Mouse (Mus musculus): ENCODE data around the gene Vangl1.

Vangl1 gene

DNA sequence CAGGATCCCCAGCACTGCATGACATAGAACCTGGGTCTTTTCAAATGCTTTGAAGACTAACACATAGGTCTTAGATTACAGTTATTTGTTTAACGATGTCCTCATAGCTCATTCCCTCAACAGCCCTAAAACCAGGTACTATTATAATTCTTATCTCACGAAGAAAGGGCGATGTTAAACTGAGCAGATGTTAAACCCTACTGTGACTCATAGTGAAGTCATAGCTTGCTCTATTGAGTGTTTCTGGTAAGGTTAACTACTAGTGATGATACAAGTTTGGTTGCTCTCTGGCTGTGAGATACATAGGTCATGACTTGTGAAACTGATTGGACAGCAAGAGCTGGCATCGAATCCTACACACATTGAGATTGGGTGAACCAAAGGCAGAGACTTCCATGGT is 61.5 kb downstream of the Vangl1 start:
- DNase-seq (ENCODE audit: low read depth): no peak

DNA sequence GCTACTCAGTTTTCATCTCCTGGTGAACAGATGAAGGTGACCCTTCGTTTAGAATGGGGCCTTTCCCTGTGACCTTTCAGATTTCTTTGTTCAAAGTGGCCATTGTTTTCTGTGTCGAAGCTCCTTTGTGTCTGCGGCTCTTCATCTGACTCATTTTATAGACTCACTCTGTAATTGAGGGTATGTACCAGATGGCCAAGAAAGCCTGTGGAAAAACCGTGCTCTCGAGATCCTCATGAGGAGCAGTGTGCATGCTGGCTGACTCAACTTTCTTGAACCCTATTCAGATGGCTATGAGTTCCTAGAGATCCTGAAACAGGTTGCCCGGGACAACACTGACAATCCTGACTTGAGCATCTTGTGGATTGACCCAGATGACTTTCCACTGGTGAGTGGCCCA is 62.6 kb downstream of the Vangl1 start:
- DNase-seq (ENCODE audit: low read depth): no peak

DNA sequence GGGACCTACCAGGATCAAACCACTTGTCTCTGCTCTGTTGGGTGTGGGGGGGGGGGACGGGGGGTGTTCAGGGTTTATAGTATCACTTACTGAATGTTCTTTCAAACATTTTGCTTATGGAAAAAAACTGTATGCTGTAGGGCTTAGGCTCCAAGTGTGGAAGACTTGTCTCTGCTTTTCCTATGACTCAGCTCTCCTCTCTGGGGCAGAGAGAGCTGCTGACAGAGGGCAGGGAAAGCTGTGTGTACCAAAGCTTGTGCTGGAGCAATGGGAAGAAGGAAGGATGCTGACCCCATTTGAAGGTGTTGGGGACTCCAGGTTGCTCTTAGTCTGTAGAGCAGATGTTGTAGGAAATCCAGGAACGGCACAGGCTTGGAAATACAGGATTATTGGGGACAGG is 63.0 kb downstream of the Vangl1 start:
- DNase-seq (ENCODE audit: low read depth): no peak

DNA sequence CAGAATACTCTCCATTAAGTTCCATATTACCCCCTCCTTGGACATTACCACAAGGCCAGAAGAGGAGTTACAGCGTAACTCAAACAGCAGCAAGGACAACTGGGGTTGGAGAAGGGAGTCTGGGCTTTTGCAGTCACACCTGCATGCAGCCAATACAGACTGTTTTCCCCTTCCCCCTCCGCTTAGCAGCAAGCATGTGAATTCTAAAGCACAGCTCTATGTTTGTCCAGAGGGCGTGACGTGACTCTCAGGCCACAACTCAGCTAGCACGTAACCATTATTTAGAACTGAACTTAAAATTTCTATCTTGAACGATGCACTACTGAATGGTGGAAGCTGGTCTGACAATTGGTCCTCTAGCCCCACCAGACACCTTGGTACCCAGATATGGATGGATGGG is 63.9 kb downstream of the Vangl1 start:
- DNase-seq (ENCODE audit: low read depth): no peak

DNA sequence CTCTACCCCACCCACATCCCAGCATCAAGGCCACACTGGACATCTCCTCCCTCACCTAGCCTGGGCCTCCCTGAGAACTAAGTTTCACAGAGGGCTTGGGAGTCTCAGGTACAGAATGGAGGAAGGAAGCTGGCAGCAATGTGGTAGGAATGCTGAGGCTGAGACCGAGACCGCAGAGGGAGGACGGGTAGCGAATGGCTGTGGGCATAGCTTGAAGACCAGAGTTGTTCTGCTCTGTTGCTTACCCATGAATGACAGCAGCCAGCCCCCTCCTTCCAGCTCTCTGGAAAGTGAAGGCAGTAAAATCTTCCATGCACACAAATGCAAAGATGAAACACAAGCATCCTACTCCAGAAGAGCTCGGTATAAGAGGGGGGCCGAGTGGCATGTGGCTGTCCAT is 65.6 kb downstream of the Vangl1 start:
- DNase-seq (ENCODE audit: low read depth): no peak

DNA sequence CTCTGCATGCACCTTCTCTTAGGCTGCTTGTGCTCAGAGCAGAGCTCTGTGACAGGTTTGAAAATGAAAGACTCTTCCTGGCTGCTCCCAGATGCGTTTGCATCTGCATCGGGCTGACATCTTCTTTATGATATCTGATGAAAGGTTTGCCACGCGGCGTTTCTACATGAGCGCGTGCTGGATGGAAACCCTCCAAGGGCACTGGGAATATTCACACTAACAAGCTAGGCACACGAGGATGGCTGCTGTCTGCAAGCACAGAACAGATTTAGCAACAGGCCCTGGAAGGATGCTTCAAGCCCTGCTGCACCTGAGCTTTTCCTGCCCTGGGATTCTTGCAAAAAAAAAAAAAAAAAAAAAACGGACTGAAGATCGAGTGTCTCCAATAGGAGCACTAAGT is 67.3 kb downstream of the Vangl1 start:
- DNase-seq (ENCODE audit: low read depth): no peak

DNA sequence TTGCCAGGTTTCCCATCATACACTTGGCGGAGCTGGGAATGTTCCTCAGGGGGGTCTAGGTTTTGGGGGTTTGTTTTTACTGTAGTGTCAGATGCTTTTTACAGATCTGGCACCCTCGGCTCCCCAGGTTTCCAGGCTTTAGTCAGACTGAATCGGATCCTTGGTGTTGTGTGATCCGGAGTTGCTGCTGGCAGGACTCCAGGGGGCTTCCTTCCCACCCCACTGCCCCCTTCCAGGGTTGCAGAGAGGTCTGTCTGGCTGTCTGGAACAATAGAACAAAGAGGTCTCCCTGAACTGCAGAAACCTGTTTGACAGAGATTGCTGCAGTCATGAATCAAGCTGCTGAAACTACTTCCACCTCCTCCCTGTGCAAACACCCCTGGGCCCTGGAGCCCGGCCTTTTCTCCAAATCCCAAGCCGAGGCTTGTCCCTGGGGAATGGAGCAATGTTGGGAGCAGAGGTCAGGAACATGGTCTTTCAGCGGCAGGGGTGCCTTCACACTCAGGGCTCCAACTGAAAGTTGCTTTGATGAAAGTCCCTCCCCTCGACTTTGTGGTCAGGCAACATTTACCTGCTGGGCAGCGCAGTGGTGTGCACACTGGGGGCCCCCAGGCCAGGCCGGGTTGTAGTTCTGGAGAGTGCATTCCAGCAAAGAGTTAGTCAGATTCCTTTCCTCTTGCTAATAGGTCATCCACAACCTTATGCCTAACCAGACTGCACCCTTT is 68.9 kb downstream of the Vangl1 start:
- no peak for DNase-seq (ENCODE audit: low read depth)

DNA sequence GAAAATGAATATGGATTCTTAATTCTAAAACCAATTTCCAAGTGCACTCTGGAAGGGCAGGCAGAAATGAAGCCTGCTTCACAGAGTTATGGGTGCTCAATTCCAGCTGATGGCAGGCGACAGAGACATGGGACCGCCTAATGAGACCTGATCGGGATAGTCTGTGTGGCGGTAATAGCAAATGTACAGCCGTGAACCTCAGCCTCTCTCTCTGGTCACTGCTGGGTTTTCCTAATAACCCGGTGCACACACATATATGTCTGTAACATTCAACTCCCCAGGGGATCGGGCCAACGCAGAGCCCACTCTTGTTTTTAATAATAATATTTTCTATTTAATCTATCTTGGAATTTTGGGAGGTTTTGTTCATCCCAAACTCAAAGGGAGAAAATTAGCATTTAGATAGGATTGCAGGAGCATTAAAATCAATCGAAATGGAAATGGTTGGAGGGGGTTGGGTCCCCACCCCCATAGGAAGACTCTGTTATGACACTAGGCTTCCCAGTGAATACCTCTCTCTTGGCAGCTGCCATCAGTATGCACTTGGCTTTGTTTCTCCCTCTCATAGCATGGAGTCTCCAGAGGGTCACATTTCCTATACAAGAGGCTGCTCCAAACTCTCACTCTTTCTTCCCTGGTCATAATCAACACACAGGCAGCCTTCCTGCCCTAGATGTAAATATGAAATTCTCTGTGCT is 72.7 kb downstream of the Vangl1 start:
- DNase-seq (ENCODE audit: low read depth): no peak

DNA sequence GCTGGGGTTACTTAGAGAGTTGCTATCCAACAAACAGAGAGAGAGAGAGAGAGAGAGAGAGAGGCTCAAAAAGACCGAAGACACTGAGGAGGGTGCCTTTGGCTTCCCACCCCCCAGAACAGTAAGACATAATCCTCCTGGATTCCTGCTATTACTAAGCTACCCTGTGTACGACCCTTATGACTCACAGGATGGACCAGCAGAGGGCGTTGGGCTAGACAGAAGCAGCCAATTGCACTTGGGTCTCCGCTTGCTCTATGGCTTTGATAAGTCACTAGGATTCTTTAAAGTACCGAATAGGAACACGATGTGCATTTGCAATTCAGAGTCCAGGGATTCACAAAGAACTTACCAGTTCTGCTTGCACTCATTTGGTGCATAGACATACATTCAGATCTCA is 74.0 kb downstream of the Vangl1 start:
- no peak for DNase-seq (ENCODE audit: low read depth)

DNA sequence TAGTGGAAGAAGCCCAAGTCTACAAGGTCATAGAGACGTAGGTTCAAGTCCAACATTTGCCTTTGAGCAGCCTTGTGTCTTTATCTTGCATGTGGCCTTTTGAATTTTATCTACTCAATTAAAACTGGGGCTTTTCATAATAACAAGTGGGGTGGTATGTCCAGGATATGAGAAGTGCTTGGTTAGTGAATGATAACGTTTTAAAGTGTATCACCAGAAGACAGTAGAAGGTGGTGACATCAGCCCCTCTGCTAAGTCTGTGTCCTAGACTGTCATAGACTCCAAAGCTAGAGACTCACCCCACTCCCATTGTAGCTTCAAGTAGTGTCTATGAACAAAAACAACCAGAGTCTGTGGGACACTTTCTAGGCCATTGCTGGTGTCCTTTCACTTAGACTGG is 76.3 kb downstream of the Vangl1 start:
- DNase-seq (ENCODE audit: low read depth): no peak

DNA sequence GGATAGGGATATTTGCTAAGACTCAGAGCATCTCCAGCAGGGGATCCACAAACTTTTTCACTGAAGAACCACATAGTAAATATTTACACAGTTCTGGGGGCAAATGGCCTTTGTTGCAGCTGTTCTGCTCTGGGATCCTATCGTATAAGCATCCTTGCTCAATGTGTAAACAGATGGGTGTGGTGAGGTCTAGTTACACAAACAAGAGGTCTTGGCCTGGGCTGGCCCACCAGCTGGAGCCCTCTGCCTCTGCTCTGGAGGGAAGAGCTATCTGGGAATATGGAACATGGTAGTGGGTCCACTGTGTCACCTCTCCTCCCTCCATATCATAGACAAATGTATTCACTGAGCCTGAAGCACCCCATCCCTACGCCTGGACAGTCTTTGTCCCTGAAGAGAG is 77.4 kb downstream of the Vangl1 start:
- no peak for DNase-seq (ENCODE audit: low read depth)

DNA sequence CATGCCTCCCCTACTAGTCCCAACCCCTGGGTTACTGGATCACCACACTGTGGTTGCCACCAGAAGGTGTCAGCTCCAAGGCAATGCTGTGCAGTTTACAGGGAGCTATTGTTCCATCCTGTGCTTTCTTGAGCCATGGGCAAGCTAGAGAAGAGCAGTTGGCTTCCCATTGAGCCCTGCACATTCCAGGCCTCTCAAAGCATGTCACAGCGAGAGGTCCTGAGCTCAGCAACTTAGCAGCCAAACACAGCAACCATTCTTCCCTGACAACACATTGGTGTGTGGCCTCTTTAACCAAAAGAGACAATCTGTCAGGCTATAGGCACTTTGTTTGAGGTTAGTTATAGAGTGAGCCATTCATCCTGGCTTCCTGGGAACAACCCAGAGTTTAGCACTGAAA is 78.9 kb downstream of the Vangl1 start:
- no peak for DNase-seq (ENCODE audit: low read depth)

DNA sequence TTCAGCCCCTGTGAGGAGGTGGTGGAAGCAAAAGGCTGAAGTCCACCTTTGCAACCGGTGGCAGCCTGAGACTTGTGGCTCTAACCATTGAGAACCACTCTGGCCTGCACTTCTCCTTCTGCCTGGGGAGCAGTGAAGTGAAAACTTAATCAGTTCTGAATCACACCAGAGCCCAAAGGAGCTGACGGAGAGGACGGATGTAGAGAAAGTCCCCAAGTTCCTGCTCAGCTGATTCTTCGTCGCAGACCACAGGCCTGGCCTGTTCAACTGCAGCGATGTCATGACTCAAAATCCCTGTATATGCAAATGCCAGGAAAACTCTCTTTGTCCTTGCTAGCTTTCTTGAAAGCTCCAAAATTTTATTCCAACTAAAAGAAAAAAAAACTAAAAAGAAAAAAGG is 80.8 kb downstream of the Vangl1 start:
- DNase-seq (ENCODE audit: low read depth): no peak

DNA sequence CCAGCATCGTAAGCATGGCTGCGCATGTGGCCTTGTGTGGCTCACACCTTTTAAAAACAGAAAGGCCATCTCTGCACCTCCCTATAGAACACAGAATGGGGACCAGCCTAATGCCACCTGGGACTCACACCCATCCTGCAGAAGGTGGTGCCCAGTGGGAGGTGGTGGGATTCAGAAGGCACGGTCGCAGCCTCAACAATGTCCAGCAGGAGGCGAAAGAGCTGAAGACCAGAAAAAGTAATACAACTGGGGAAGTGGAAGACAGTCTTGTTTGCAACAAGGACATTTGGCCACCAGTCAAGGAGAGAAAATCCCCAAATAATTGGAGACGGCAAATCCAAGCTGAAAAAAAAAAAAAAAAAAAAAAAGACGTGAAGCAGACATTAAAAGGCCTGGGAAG is 82.4 kb downstream of the Vangl1 start:
- no peak for DNase-seq (ENCODE audit: low read depth)

DNA sequence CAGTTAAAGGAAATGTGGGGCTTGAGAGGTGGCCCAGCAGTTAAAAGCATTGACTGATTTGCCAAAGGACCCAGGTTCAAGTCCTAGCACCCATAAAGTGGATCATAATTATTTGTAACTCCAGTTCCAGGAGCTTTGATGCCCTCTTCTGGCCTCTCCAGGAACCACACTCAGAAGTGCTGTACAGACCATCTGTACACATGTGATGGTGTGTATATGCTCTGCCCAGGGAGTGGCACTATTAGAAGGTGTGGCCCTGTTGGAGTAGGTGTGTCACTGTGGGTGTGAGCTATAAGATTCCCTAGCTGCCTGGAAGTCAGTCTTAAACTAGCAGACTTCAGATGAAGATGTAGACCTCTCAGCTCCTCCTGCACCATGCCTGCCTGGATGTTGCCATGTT is 83.5 kb downstream of the Vangl1 start:
- DNase-seq (ENCODE audit: low read depth): no peak

DNA sequence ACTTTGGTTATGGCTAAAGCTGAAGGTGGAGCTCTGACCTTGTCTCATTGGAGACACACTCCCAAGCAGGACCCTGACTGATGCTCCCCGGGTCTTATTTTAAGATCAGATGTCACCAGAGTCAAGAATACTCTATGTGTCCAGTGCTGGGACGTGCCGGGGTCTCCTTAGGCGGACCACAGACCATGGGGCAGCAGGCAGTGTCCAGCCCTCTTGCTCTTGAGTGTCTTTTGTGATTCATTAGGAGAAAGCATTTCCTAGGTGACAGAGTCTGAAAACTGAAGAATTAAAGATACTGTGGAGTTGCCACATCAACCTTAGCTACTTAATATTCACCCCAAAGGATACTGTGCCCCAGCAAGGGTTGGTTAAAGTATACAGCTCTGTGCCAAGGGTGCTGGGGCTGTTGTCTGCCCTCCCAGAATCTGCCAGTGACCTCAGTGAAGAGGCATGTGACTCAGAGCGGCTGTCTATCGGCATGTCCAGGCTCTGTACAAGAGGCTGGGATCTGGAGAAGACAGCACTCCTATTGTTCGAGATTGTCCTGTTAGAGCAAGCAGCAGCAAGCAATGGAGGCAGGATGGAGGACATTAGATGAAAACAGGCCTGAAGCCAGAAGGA is 92.4 kb downstream of the Vangl1 start:
- no peak for DNase-seq (ENCODE audit: low read depth)

DNA sequence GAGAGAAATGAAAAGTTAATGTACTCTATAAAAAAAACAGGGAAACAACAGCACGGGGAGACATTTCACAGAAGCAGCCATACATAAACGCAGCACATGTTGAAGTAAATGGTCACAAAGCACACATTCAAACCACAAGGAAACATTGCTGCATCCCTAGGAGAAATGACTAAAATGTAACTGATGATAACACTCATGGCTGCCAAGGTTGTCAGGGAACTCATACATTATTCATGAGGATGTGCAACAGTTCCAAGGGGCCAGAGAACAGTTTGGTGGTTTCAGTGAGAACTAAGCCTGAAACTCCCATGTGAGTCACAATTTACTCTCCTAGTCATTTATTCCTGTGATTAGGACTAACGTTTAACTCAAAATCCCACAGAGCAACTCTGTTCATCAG is 96.3 kb downstream of the Vangl1 start:
- DNase-seq (ENCODE audit: low read depth): no peak

DNA sequence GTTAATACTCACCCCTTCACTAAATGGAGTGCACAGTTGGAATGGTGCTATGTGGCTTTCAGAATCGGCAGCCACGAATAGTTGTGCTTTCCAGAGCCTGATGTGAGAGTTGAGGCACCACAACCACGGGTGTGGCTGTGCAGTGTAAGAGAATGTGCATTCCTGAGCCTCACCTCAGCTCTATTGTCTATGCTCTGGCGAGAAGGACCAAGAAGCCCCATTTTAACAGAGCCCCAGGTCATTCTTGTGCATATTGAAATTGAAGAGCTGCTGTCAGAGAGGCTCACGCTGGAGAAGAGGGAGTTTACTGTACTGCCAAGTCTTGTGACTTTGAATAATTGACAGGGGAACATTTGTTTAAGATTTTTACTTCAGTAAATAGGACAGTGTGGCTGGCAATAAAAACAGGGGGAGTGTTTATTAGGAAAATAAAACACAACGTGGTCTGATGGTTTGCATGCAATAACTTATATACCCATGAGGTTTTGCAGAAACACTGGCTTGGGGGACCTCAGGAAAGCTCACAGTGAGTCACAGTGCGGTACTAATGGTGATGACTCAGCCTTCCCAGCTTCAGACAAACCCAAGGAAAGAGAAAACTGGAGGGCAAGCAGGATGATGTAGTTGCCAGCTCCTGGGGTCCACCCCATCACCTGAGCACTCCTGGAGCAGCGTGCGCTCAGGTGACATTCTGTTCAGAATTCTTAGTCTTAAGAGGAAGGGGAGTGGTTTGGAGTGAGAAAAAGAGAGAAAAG is 100.5 kb downstream of the Vangl1 start:
- no peak for DNase-seq (ENCODE audit: low read depth)

All from induced T-regulatory cell, adult 2 months (primary cell).